Mouse (Mus musculus): ENCODE results near the gene E130114P18Rik. TPM values are rescaled to one million over a fixed set of nuclear protein-coding genes. Genes with fewer than 3 reads are reported as not detected.

The E130114P18Rik gene
- polyA plus RNA-seq, 1 experiment from 2014 or later: 3.0 TPM

DNA sequence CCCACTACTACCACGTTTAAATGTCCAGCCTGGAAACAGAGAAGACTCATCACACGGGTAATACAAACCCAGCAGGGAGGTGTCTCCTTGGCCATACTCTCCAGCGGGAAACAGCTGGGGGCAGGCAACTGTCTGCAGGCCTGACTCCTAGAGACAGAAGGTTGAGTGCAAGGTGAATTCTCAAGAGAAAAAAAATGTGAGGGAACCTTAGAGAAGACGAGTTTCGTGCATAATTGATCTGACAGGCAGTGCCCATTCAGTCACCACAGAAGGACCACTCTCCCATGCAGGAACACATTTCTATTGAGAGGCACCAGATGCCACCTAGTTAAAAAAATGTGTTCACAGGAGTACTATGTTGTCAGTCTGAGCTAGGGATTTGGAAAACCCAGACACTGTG lies 105.4 kb downstream of the E130114P18Rik start:
- Histone ChIP-seq H3K9ac (no peak overlapping the region), H3K4me1 (peaks cover 3% of the 10 kb centered on the region; the same call in 1 of the 2 replicates), H3K4me2 (no peak overlapping the region), H3K27ac (no peak overlapping the region), H3K4me3 (no peak overlapping the region), H3K27me3 (0 out of 2 replicates have a peak, but pooled peaks cover 5% of the 10 kb centered on the region), H3K9me3 (no peaks in the 10 kb centered on the region), H3K36me3 (no peaks in the 10 kb centered on the region)
- ATAC-seq (ENCODE audit: insufficient number of reproducible peaks, low FRiP score, low TSS enrichment, low read depth): no peak
- WGBS: 60% methylated on average over 5 of the region's 5 CpGs

DNA sequence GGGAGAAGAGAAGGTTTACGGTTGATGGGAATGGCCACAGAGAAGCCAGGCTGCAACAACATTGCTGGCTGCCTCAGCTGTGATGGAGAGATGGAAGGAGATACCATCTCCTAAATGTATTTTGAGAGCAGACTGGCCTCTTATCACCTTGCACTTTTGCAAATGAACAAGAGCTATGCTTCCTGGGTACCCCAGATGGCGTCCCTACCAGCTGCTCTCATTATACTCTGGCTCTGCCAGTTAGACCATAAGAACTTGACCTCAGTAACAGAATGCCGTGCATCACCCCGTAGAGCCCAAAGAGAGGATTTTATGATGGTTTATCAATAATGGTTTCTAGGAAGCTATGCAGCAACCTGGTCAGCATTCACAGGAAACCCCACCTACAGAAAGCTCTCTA lies 106.0 kb downstream of the E130114P18Rik start:
- no peak overlapping the region for H3K4me3 ChIP-seq
- ATAC-seq (ENCODE audit: insufficient number of reproducible peaks, low FRiP score, low TSS enrichment, low read depth): no peak
- 85% methylated on average over 4 of the region's 4 CpGs for WGBS
- peaks cover 3% of the 10 kb centered on the region; the same call in 1 of the 2 replicates for H3K4me1 ChIP-seq
- no peaks in the 10 kb centered on the region for H3K9me3 ChIP-seq
- no peak overlapping the region for H3K27ac ChIP-seq
- H3K9ac ChIP-seq: no peak overlapping the region
- H3K36me3 ChIP-seq: no peaks in the 10 kb centered on the region
- no peak overlapping the region for H3K4me2 ChIP-seq
- 0 out of 2 replicates have a peak, but pooled peaks cover 1% of the 10 kb centered on the region for H3K27me3 ChIP-seq

DNA sequence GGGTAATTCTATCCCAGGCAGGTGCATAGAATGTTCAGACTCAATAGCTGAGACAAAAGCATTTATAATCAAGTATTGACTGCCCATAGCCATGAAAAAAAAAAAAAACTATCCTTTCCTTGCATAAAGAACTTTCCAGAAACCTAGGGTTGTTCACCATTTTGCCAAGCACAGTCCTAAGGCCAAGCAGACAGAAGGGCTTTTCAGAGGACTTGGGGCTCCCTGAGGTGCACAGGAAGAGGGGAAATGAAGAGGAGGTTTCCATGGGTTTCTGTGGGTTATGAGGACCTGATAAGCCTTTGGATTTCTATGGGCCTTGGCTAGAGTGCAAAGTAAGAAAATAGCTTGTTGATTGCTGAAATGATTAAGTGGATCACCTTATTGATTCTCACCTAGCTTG lies 107.5 kb downstream of the E130114P18Rik start:
- Histone ChIP-seq H3K27me3 (no peaks in the 10 kb centered on the region), H3K9ac (no peak overlapping the region), H3K4me3 (no peak overlapping the region), H3K4me2 (no peak overlapping the region), H3K27ac (no peak overlapping the region), H3K9me3 (no peaks in the 10 kb centered on the region), H3K4me1 (no peaks in the 10 kb centered on the region; the same call in 1 of the 2 replicates), H3K36me3 (no peaks in the 10 kb centered on the region)
- no peak for ATAC-seq (ENCODE audit: insufficient number of reproducible peaks, low FRiP score, low TSS enrichment, low read depth)

DNA sequence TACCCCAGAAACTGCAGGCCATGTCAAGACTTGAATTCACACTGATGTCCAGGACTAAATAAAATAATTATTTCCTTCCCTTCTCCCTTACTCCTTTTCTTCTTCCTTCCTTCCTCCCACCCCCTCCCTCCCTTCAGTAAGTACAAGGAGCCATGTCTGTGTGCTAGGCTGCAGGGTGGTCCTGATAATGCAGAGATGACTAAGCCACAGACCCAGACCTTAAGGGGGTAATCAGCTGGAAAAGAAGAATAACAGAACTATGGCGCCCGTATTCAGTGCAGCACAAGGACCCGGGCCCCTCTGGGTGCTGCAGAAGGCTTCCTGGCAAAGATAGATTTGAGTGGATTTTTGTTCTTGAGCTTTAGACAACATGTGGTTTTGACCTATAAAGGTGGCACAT lies 108.1 kb downstream of the E130114P18Rik start:
- Histone ChIP-seq H3K4me2 (no peak overlapping the region), H3K27me3 (no peaks in the 10 kb centered on the region), H3K9ac (no peak overlapping the region), H3K4me3 (no peak overlapping the region), H3K36me3 (no peaks in the 10 kb centered on the region), H3K4me1 (peaks cover 4% of the 10 kb centered on the region; the same call in 1 of the 2 replicates), H3K27ac (no peak overlapping the region), H3K9me3 (no peaks in the 10 kb centered on the region)
- no peak for ATAC-seq (ENCODE audit: insufficient number of reproducible peaks, low FRiP score, low TSS enrichment, low read depth)
- 82% methylated on average over 3 of the region's 3 CpGs for WGBS

DNA sequence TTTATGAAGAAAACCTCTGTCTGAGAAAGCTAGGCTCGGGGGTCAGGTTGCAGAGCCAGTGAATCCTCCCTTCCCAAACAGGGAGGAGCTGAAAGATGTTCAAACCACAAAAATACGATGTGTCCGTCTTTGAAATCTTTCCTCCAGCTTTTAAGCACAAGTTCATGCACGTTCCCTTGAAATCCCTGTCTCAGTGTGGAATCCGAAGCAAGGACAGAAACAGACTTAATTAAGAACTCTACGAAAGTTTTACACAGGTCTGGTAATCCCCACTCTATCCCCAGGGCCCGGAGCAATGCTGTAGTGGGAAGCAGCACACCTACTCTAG lies 112.5 kb downstream of the E130114P18Rik start:
- ATAC-seq (ENCODE audit: insufficient number of reproducible peaks, low FRiP score, low TSS enrichment, low read depth): no peak
- Histone ChIP-seq H3K4me2 (no peak overlapping the region), H3K27me3 (no peaks in the 10 kb centered on the region), H3K9ac (no peak overlapping the region), H3K9me3 (no peaks in the 10 kb centered on the region), H3K27ac (no peak overlapping the region), H3K36me3 (no peaks in the 10 kb centered on the region), H3K4me3 (no peak overlapping the region), H3K4me1 (peaks cover 6% of the 10 kb centered on the region; the same call in 1 of the 2 replicates)
- WGBS: 41% methylated on average over 7 of the region's 7 CpGs

DNA sequence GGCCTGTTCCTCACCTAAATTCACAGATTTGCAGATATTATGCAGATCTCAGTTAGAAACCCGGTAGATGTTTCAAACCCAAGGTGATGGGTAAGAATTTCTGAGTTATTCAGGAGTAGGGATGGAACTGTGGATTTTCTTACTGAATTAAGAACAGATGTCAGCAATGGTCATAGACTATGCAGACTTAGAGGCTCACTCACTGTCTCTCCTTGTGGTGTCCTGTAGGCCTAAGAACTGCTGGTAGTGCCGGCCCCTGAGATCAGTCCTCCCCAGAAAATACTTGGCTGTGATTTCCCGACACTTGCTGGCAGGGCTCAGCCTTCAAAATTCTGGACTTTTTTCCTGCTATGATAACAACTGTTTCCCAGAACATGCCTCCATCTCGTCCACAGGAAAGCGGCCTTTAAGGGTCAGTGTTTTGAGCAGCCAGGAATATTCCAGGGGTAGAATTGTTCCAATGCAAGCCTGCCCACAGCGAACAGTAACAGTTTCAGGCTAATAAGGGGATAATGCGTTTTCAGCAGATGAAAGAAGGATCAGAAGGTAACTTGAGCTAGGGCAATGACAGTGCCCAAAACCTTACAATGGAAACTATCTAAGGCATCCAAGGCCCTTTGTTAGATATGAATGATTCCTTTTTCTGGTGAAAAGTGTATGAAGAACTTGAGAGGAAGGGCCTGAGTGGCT lies 113.0 kb downstream of the E130114P18Rik start:
- Histone ChIP-seq H3K4me3 (no peak overlapping the region), H3K9ac (no peak overlapping the region), H3K27me3 (no peaks in the 10 kb centered on the region), H3K4me2 (no peak overlapping the region), H3K9me3 (no peaks in the 10 kb centered on the region), H3K27ac (no peak overlapping the region), H3K36me3 (no peaks in the 10 kb centered on the region), H3K4me1 (peaks cover 6% of the 10 kb centered on the region; the same call in 1 of the 2 replicates)
- WGBS: 50% methylated on average over 7 of the region's 7 CpGs
- ATAC-seq (ENCODE audit: insufficient number of reproducible peaks, low FRiP score, low TSS enrichment, low read depth): no peak

DNA sequence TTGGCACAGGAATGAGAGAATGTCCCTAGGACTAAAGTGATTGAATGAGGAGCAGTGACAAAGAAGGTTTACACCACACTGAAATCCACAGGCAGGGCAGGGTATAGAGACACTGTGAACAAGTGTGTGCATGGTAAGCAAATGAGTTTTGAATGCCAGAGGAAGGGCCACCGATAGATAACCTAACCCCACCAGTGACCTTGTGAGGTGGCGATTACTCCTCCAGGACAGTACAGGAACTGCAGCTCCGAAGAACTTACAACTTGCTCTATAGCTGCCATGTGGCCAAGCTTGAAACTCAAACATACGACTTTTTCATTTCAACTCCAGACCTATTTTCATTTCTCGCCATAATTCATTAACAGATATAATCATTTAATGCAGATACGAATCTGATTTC lies 114.0 kb downstream of the E130114P18Rik start:
- WGBS: 87% methylated on average over 6 of the region's 6 CpGs

DNA sequence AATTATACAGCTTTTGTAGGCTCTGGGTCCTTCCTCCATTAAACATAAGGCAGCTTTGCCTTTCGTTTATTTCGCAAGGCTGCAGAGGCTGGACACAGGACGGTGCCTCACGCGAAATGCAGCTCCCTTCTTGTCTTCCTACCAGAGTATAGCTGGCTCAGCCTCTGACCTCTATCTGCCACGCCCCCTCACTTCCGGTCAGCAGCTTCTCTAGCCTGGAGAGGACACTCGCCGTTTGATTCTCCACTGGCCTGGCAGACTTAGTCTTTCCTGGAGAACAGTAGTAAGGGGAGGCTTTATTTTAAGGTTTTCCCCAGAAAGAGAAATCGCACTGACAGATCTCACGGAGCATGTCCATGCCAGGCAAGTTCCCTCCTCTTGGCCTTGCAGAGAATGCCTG lies 115.0 kb downstream of the E130114P18Rik start:
- H3K4me3 ChIP-seq: no peak overlapping the region
- peaks cover 6% of the 10 kb centered on the region for H3K4me1 ChIP-seq
- H3K27me3 ChIP-seq: no peaks in the 10 kb centered on the region
- H3K4me2 ChIP-seq: no peak overlapping the region
- no peaks in the 10 kb centered on the region for H3K36me3 ChIP-seq
- no peak overlapping the region for H3K27ac ChIP-seq
- H3K9me3 ChIP-seq: no peaks in the 10 kb centered on the region
- no peak overlapping the region for H3K9ac ChIP-seq
- 73% methylated on average over 11 of the region's 11 CpGs for WGBS
- ATAC-seq (ENCODE audit: insufficient number of reproducible peaks, low FRiP score, low TSS enrichment, low read depth): no peak

More for the DNA sequence above, 114.0 kb downstream of the E130114P18Rik start:
- no peaks in the 10 kb centered on the region for H3K9me3 ChIP-seq
- H3K4me3 ChIP-seq: no peak overlapping the region
- no peaks in the 10 kb centered on the region for H3K36me3 ChIP-seq
- no peak overlapping the region for H3K4me2 ChIP-seq
- ATAC-seq (ENCODE audit: insufficient number of reproducible peaks, low FRiP score, low TSS enrichment, low read depth): no peak
- no peak overlapping the region for H3K9ac ChIP-seq
- no peak overlapping the region for H3K27ac ChIP-seq
- peaks cover 6% of the 10 kb centered on the region for H3K4me1 ChIP-seq
- H3K27me3 ChIP-seq: no peaks in the 10 kb centered on the region

DNA sequence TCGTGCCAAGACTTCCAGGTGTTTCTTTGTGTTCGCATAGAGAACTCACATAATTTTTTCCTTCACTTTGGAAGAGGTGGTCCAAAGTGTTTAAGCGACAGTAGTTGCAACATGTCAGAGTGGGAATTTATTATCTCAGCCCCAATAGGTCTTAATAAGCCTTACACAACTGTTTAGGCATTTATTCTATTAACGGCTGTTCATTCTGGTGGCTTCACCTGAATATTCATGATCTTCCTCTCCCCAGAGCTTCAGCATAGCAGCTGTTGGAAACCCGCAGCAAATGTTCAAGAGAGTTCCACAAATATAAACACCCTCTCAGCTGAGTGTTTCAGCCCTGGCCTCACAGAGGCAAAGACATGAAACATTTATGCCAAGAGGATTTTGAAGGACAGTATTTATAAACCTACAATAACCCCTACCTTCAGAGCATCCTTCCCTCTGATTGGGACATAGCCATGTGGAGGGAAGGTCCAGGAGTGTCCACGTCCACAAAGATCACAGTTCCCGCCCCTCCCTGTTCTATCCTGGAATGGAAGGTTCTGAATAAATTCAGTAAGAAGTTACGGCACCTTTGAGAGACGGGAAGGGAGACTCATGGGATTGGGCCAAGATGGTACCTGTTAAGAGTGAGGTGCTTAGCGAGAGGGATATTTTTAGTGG lies 116.1 kb downstream of the E130114P18Rik start:
- H3K4me1 ChIP-seq: peaks cover 10% of the 10 kb centered on the region
- no peaks in the 10 kb centered on the region for H3K36me3 ChIP-seq
- H3K4me3 ChIP-seq: no peak overlapping the region
- no peak overlapping the region for H3K9ac ChIP-seq
- WGBS: 83% methylated on average over 10 of the region's 10 CpGs
- no peaks in the 10 kb centered on the region for H3K27me3 ChIP-seq
- no peaks in the 10 kb centered on the region for H3K9me3 ChIP-seq
- no peak for ATAC-seq (ENCODE audit: insufficient number of reproducible peaks, low FRiP score, low TSS enrichment, low read depth)
- no peak overlapping the region for H3K4me2 ChIP-seq
- no peak overlapping the region for H3K27ac ChIP-seq

DNA sequence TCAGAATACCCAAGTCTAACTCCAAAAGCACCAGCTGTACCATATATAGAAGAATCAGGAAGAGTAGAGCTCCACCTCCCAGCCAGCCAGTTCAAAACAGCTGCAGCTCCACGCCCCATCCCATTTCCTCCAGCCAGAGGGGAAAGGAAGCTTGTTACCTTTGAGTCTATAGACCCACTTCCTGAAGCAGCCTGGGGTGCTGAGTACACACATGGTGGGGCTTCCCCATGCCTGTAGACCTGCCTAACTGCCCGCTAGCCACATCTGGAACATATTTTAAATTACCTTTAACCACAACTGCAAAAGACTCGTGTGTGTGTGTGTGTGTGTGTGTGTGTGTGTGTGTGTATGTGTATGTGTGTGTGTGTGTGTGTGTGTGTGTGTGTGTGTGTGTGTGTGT lies 120.3 kb downstream of the E130114P18Rik start:
- ATAC-seq (ENCODE audit: insufficient number of reproducible peaks, low FRiP score, low TSS enrichment, low read depth): peak; percentile 52; the same call in 1 of the 2 replicates
- H3K27ac ChIP-seq: no peak overlapping the region
- H3K9me3 ChIP-seq: no peaks in the 10 kb centered on the region
- H3K4me1 ChIP-seq: peaks cover 9% of the 10 kb centered on the region
- WGBS: 30% methylated on average over 3 of the region's 3 CpGs
- H3K4me2 ChIP-seq: no peak overlapping the region
- no peak overlapping the region for H3K9ac ChIP-seq
- H3K4me3 ChIP-seq: no peak overlapping the region
- no peaks in the 10 kb centered on the region for H3K36me3 ChIP-seq
- H3K27me3 ChIP-seq: no peaks in the 10 kb centered on the region

DNA sequence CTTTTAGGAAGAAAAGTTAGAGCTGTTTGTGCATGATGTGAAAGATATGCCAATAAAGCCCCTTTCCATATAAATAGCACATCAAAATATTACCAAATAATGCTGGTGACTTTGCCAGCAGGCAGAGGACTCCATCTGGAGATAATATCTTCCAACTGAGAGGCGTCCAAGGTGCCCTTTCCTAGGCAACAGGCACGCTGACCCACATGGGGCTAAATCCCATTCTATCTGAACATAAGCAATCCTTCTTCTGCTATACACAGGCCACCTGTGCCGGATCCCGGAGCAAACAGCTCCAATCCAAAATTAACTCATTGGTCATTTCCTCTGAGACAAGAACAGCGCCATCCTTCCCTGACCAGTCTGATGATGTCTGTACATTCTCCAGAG lies 128.3 kb downstream of the E130114P18Rik start:
- Histone ChIP-seq H3K36me3 (no peaks in the 10 kb centered on the region), H3K27ac (no peak overlapping the region), H3K9me3 (no peaks in the 10 kb centered on the region), H3K4me3 (no peak overlapping the region), H3K9ac (no peak overlapping the region), H3K27me3 (no peaks in the 10 kb centered on the region; the same call in 1 of the 2 replicates), H3K4me2 (no peak overlapping the region), H3K4me1 (peaks cover 19% of the 10 kb centered on the region)
- WGBS: 67% methylated on average over 5 of the region's 5 CpGs
- ATAC-seq (ENCODE audit: insufficient number of reproducible peaks, low FRiP score, low TSS enrichment, low read depth): no peak

DNA sequence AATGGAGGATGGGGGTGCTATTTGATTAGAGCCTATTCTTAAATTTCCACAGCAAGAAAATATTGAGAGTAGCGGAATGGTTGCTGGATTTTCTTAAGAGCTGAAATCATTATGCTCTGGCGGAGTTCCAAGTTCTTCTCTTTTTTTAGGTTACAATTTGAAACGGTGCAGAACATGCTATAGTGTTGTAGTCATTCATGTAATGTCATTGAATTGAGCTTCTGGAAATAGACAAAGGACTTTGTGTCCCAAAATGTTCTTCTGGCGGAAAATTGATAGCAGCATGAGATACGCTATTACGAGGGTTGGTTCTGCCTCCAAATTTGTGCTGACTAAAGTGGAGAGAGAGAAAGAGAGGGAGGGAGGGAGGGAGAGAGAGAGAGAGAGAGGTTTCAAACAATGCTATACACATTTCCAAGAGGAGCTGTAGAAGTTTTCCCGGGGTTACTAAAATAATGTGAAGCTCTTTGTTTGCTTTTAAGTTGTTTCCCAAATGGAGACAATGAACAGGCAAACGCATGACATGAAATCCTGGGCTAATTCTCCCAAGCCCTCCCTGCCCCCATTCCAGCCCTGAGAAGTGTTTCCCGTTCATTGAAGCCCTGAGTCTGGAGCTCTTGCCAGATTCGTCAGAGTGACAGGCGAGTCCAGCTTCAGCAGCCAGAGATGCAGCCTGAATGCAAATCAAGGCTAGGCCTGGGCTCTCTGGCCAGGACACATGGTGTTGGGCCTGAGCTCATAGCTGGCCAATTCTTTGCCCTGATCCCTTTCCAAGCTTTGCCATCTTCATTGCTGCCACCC lies 128.9 kb downstream of the E130114P18Rik start:
- peak overlapping the region; percentile 38 for H3K27ac ChIP-seq
- H3K27me3 ChIP-seq: no peaks in the 10 kb centered on the region; the same call in 1 of the 2 replicates
- no peaks in the 10 kb centered on the region for H3K9me3 ChIP-seq
- WGBS: 25% methylated on average over 11 of the region's 11 CpGs
- peaks cover 19% of the 10 kb centered on the region for H3K4me1 ChIP-seq
- no peak overlapping the region for H3K9ac ChIP-seq
- no peak overlapping the region for H3K4me3 ChIP-seq
- H3K4me2 ChIP-seq: no peak overlapping the region
- H3K36me3 ChIP-seq: no peaks in the 10 kb centered on the region
- no peak for ATAC-seq (ENCODE audit: insufficient number of reproducible peaks, low FRiP score, low TSS enrichment, low read depth)
